Mouse (Mus musculus) cerebral cortex, adult 2 months (tissue): Measurements from ENCODE around the gene Fam177a.

ENCODE experiments used
- WGBS: fragments of 180-500 bp; shearing (Covaris S2); methylation state at CpG from one replicate; pipeline ENCODE4 v1.1.7; 2018; 5-methylcytosine and 5-hydroxymethylcytosine counted together

The Fam177a gene

DNA sequence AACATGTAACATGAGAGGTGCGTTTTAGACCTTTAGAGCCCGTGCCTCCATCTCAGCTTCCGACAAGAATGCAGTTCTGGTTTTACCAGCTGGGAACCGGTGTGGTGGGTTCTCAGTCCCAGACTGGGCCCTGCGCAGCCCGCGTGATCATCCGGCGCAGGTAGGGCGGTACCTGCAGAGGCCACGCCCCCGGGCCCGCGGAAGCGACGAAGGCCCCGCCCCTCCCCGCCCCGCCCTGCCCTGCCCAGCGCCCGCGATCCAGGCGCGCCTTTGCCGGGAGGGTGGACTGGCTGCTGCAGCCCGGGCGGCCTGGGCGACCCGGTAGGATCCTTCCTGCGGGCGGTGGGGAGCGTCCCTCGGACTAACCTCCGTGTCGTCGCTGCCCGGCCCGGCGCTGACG lies at the start of gene Fam177a:
Gene Fam177a, plus strand, starts transcription at position 228 of the 400 bp plus-strand sequence.
- WGBS, result no CpG with 5 or more reads among the region's 40 CpGs

DNA sequence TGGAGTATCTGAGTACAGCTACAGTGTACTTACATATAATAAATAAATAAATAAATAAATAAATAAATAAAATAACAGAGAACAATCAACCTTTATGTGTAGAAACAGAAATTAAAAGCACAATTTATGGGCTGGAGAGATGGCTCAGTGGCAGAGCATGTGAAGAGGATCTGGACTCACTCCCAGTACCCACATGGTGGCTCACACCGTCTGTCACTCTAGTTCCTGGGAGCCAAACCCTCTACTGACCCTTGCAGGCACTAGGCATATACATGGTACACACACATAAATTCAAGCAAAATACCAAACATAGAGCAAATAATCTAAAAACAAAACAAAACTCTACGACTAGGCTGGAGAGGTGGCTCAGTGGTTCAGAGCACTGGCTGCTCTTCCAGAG lies 49.0 kb upstream of the Fam177a start:
- WGBS, result 86% methylated on average over 2 of the region's 2 CpGs

DNA sequence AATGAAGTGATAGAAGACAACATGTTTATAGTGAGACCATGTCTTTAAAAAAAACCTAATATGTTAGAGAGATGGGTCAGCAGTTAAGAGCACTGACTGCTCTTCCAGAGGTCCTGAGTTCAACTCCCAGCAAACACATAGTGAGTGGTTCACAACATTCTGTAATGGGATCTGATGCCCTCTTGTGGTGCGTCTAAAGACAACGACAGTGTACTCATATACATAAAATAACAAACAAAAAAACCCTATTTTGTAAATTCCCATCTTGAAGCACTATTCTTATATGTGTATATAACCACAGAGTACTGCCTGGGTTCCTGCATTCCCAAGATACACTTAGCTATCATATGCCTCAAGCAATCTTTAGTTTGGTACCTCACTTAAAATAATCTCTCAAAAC lies 45.6 kb upstream of the Fam177a start:
- 16% methylated on average over 2 of the region's 2 CpGs for WGBS

DNA sequence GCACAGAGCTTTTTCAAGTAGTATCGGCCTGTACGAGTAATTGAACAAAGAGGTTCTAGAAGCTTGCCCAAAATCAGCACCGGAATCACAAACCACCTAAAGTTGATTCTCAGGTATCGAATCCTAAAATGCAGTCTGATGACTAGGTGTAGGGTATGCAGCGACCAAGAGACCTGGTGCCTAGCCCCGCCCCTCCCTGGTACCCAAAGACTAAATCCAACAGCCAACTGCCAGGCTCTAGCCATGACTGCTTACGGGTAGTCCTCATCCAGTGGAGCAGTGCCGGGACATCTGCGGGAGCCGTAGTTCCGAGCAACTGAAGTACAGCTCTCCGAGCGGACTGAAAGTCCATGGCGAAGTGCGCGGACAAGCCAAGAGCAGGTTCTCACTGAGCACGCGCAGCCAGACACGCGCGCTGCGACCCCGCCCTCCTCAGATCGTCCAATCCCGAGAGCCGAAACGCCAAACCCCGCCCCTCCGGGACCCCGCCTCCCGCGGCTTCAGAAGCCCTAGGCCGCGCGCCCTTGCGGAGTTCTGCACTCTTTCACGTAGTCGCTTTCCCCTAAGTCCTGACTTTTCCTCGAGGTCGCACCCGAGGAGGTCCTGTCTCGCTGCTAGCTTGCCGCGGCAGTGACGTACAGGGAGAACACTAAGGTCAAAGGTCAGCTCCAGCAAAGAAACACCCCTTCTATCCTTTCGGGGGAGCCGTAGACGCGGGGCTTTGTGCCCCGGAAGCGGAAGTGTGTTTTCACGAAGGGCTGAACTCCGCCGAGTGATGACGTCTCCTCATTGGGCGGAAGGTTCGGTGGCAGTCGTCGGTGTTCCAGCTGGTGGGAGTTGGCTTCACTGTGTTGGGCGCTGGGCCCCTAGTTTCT lies 44.3 kb upstream of the Fam177a start, which contains the start of the genes 2700097O09Rik and Srp54a:
Gene 2700097O09Rik, minus strand, starts transcription at position 385 of the 875 bp plus-strand sequence.
Gene Srp54a, plus strand, starts transcription at position 537 of the 875 bp plus-strand sequence.
- WGBS, result under 1% methylated on average over 60 of the region's 60 CpGs

DNA sequence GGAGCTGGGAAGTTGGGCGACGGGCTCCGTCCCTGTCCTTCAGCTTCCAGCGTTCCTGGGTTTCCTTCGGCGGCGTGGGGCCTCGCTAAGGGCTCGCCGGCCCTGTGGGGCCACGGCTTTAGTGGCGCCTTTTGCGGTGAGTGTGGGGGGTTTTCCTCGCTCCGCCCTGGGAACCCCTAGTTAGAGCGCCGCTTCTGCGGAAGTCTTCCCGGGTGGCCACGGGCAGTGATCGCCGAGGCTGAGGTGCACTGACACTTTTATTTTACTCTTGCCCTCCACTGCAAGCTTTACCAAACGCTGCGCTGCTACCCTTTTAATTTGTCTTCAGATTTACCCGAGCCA lies 43.7 kb upstream of the Fam177a start:
- under 1% methylated on average over 25 of the region's 25 CpGs for WGBS

DNA sequence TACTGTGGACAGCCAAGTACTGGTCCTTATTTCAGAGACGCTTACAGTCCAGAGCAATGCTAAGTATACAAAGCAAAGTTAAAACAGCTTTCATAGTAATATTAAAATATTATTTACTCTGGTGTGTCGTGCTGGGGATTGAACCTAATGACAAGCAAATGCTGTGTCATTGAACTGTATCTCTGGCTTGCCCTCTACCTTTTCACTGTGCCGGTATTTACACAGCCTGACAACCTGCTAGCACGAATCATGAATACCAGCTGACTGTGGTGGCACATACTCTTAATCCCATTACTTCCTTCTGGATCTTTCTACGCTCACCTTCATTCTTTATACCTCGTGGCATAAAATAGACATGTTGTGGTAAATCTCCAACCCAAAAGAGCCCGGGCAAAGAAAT lies 32.1 kb upstream of the Fam177a start:
- WGBS, result 79% methylated on average over 1 of the region's 7 CpGs

DNA sequence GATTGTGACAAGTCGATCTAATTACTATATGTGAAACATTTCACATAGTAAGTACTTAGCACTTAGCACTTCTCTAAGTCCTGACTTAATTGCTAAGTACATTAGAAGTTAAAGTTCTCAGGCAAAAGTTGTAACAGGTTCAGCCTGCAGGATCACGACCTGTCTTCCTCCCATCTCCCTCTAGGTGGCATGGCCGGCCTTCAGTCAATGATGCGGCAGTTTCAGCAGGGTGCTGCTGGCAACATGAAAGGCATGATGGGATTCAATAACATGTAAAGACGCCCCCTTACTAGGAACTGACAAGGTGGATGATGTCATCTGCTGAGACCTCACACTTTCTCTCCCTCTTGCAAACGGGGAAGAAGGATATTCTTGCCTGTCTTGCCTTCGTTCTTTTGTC lies 11.7 kb upstream of the Fam177a start:
- WGBS, result no CpG with 5 or more reads among the region's 7 CpGs

DNA sequence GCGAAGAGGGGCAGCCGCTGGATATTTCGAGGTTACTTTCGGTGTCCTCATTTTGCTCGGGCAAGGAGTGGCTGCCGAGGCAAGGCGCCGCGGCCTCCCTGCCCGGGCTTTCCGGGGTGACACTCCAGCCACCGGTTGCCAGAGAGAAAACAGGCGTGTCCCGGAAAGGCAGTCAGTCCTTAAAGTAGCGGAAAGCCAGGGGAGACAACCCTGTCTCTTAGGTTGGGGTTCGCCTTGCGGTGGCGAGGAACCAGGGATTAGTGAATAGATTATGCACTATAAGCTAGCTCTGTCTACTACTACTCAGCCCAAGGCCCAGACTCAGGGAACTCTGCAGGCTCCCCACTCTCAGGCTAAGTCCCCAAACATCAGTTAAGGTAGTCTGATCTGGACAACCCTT lies 462 bp downstream of the Fam177a start:
- no CpG with 5 or more reads among the region's 18 CpGs for WGBS

DNA sequence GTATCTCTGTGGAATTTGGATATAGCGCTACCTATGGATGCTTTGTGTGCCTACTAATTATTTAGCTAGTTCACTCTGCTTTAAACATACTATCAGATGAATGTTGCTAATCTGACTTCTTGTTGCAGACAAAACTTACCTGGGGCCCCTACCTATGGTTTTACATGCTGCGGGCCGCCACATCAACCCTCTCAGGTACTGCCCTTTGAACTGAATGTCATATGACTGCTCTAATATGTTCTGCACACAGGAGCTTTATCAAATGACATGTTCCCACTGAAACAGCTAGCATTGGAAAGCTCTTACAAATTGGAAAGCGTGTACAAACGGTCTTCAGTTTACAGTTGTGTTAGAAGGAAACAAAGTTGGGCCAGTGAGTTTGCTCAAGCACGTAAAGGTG lies 11.3 kb downstream of the Fam177a start:
- no CpG with 5 or more reads among the region's 6 CpGs for WGBS

DNA sequence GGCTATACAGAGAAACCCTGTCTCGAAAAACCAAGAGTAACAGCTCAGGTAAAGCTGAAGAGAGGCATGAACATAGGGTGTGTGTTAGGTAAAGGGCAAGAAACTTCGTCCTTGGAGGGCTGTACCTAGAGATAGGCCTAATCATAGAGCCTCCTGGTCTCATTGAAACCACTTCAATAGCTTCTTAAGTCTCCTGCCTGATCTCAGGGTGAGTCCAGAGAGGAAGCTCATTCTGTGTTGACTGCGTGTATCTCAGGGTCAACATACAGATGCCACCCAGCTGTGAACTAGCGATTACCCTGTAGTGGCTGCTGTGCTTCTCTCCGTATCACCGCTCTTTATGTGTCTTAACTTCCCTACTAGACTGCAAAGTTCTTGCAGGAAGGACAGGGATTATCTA lies 13.6 kb downstream of the Fam177a start:
- no CpG with 5 or more reads among the region's 6 CpGs for WGBS

DNA sequence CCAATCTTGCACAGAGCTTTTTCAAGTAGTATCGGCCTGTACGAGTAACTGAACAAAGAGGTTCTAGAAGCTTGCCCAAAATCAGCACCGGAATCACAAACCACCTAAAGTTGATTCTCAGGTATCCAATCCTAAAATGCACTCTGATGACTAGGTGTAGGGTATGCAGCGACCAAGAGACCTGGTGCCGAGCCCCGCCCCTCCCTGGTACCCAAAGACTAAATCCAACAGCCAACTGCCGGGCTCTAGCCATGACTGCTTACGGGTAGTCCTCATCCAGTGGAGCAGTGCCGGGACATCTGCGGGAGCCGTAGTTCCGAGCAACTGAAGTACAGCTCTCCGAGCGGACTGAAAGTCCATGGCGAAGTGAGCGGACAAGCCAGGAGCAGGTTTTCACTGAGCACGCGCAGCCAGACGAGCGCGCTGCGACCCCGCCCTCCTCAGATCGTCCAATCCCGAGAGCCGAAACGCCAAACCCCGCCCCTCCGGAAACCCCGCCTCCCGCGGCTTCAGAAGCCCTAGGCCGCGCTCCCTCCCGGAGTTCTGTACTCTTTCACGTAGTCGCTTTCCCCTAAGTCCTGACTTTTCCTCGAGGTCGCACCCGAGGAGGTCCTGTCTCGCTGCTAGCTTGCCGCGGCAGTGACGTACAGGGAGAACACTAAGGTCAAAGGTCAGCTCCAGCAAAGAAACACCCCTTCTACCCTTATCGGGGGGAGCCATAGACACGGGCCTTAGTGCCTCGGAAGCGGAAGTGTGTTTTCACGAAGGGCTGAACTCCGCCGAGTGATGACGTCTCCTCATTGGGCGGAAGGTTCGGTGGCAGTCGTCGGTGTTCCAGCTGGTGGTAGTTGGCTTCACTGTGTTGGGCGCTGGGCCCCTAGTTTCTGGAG lies 30.5 kb downstream of the Fam177a start, which contains the start of gene Srp54b:
Gene Srp54b, plus strand, starts transcription at position 546 of the 890 bp plus-strand sequence.
- WGBS, result no CpG with 5 or more reads among the region's 57 CpGs

DNA sequence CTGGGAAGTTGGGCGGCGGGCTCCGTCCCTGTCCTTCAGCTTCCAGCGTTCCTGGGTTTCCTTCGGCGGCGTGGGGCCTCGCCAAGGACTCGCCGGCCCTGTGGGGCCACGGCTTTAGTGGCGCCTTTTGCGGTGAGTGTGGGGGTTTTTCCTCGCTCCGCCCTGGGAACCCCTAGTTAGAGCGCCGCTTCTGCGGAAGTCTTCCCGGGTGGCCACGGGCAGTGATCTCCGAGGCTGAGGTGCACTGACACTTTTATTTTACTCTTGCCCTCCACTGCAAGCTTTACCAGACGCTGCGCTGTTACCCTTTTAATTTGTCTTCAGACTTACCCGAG lies 31.1 kb downstream of the Fam177a start:
- WGBS, result 1% methylated on average over 15 of the region's 24 CpGs

DNA sequence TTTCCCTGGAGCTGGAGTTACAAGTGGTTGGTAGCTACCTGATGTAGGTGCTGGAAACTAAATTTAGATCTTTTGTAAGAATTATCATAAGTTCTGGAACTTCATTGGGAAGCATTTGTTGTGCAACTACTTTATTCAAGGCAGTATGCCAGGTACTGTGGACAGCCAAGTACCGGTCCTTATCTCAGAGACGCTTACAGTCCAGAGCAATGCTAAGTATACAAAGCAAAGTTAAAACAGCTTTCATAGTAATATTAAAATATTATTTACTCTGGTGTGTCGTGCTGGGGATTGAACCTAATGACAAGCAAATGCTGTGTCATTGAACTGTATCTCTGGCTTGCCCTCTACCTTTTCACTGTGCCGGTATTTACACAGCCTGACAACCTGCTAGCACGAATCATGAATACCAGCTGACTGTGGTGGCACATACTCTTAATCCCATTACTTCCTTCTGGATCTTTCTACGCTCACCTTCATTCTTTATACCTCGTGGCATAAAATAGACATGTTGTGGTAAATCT lies 42.8 kb downstream of the Fam177a start:
- WGBS, result no CpG with 5 or more reads among the region's 7 CpGs

DNA sequence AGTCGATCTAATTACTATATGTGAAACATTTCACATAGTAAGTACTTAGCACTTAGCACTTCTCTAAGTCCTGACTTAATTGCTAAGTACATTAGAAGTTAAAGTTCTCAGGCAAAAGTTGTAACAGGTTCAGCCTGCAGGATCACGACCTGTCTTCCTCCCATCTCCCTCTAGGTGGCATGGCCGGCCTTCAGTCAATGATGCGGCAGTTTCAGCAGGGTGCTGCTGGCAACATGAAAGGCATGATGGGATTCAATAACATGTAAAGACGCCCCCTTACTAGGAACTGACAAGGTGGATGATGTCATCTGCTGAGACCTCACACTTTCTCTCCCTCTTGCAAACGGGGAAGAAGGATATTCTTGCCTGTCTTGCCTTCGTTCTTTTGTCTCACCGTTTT lies 63.4 kb downstream of the Fam177a start:
- WGBS, result no CpG with 5 or more reads among the region's 8 CpGs

DNA sequence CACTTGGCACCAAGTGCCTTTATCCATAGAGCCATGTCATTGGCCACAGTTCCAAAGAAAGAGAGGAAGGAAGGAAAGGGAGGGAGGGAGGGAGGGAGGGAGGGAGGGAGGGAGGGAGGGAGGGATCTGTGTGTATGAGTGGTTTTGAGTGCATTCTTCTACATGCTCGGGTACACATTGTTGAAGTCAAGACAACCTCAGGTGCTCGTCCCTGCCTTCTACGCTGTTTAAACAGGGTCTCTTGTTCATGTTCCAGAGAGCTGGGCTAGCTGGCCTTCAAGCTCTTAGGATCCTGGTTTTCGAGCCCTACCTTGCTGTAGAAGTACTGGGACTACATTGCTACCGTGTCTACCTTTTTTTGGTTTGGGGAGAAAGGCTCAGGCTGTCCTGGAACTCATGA lies 64.9 kb downstream of the Fam177a start:
- no CpG with 5 or more reads among the region's 5 CpGs for WGBS
